Mouse (Mus musculus) cortical plate, adult 2 months (tissue): ENCODE results near the gene Gap43.

Source experiments
- CTCF ChIP-seq: fragments of 200-500 bp; IDR thresholded peaks from 2 replicates; pipeline ENCODE4 v1.5.1; 2011; ENCODE audit warnings: mild to moderate bottlenecking, control low read depth, low read length; ENCODE audit not compliant: insufficient read depth; ENCODE audit errors: extremely low read depth
- POLR2A ChIP-seq: fragments of 200-500 bp; IDR thresholded peaks from 2 replicates; pipeline ENCODE4 v1.6.1; 2011; ENCODE audit warnings: mild to moderate bottlenecking, low read length, control low read depth; ENCODE audit not compliant: insufficient read depth; ENCODE audit errors: extremely low read depth

DNA sequence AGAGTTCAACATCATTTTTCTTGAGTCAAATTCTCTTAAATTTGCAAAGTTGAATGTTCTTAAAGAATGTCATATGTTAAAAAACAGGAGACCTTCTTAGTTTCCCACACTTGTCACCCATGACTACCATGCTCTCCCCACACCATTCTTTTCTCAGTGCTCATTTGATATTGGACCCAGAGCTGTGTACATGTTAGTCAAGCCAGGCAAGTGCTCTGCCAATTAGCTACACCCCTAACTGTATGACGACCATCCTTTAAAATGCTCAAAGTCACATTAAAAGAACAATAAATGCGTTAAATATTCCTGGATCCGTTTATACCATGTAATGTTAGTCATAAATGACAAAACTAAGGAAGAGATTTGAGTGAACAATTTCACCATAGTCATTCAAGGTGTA lies 85.2 kb downstream of the Gap43 start:
- TF ChIP-seq POLR2A, result no peak
- TF ChIP-seq CTCF, result no peak
